Mouse (Mus musculus) ES-E14 (cell line): ENCODE data around the gene Ctsz. TPM values are rescaled to one million over a fixed set of nuclear protein-coding genes. Genes with fewer than 3 reads are reported as not detected.

ENCODE experiments used
- DNase-seq: peaks from one replicate; pipeline ENCODE4 v3.0.0-alpha.2; 2013; ENCODE audit warnings: low read depth, low spot score
- H3K27ac ChIP-seq: 2 replicates; pipeline ENCODE4 v1.5.1; 2012; ENCODE audit warnings: low read depth, mild to moderate bottlenecking, low read length, moderate library complexity, mixed read lengths; ENCODE audit not compliant: poor library complexity, insufficient read depth, severe bottlenecking
- H3K36me3 ChIP-seq: 2 replicates; pipeline ENCODE4 v1.6.1; 2012; ENCODE audit warnings: mild to moderate bottlenecking, low read length, moderate library complexity, mixed read lengths; ENCODE audit not compliant: control insufficient read depth, poor library complexity, insufficient read depth, severe bottlenecking
- H3K4me1 ChIP-seq, 2 experiments: fragments of 150-350 bp in 1 of 2; sonication (generic) in 1 of 2; 2 replicates each; pipeline ENCODE4 v1.6.1; 2012; ENCODE audit warnings: low read length in 2 of 2, mild to moderate bottlenecking in 1 of 2, mixed read lengths in 1 of 2; ENCODE audit not compliant: control insufficient read depth in 2 of 2, insufficient read depth in 2 of 2, poor library complexity in 1 of 2
- H3K4me3 ChIP-seq, 2 experiments: fragments of 150-350 bp in 1 of 2; sonication (generic) in 1 of 2; 2 replicates each; pipeline ENCODE4 v1.5.1; 2012; ENCODE audit warnings: low read length in 2 of 2, low read depth in 1 of 2, mild to moderate bottlenecking in 1 of 2, mixed read lengths in 1 of 2; ENCODE audit not compliant: insufficient read depth in 1 of 2, poor library complexity in 1 of 2, severe bottlenecking in 1 of 2
- H3K9ac ChIP-seq: 2 replicates; pipeline ENCODE4 v1.6.1; 2012; ENCODE audit warnings: low read depth, mild to moderate bottlenecking, low read length, mixed read lengths; ENCODE audit not compliant: poor library complexity, insufficient read depth, severe bottlenecking
- H3K9me3 ChIP-seq: fragments of 150-350 bp; sonication (generic); 2 replicates; pipeline ENCODE4 v1.6.1; 2012; ENCODE audit warnings: low read depth, mild to moderate bottlenecking, low read length; ENCODE audit not compliant: control insufficient read depth, insufficient read depth
- CHD2 ChIP-seq: IDR thresholded peaks from 2 replicates; pipeline ENCODE4 v1.6.1; 2014; ENCODE audit warnings: mild to moderate bottlenecking, low read depth, low read length, inconsistent platforms
- HCFC1 ChIP-seq: IDR thresholded peaks from 2 replicates; pipeline ENCODE4 v1.6.1; 2012; ENCODE audit warnings: low read length, inconsistent platforms, borderline replicate concordance; ENCODE audit not compliant: insufficient read depth
- MAFK ChIP-seq: IDR thresholded peaks from 2 replicates; pipeline ENCODE4 v1.6.1; 2014; ENCODE audit warnings: mild to moderate bottlenecking, low read depth, low read length, inconsistent platforms; ENCODE audit not compliant: insufficient read depth
- ZC3H11A ChIP-seq: IDR thresholded peaks from 2 replicates; pipeline ENCODE4 v1.6.1; 2012; ENCODE audit warnings: low read depth, mild to moderate bottlenecking, inconsistent platforms, low read length, borderline replicate concordance
- ZNF384 ChIP-seq: IDR thresholded peaks from 2 replicates; pipeline ENCODE4 v1.6.1; 2012; ENCODE audit warnings: low read depth, low read length, inconsistent platforms
- in situ Hi-C, 2 experiments: fragments of 600-800 bp; cut with MboI; formaldehyde crosslinking; loops; one replicate each; pipeline ENCODE4 v1.15.1; 2025; ENCODE audit warnings: low sequenced_read_pairs in 2 of 2, inconsistent platforms in 1 of 2; ENCODE audit not compliant: unreplicated experiment in 2 of 2
- total RNA-seq: library from RNA; depleted of rRNA; stranded (reverse); fragments of 300-350 nt; gene quantifications from 2 replicates; pipeline ENCODE4 v1.2.3, GENCODE M21; 2012

Ctsz gene
- total RNA-seq, 1 experiment, result 207 TPM

DNA sequence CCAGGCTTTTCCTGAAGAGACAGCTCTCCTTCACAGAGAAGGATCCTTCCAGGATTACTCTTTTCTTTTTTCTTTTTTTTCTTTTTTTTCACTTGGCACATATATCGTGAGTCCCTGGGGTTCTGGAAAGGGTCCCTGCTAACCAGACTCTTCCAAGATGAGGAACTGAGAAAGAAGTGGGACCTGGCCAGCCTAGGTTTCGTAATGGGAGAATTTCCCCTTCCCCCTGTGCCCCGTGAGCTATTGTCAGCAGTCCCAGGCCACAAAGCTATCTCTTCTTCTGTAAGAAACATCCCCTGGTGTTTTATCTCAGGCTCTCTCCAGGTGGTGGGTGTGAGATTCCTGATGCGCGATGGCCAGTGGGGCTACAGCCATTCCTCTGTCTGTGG lies 605 bp upstream of the Ctsz start:
- Histone ChIP-seq H3K9me3 (no peaks in the 10 kb centered on the region), H3K4me1 (peaks cover 0 to 19% of the 10 kb centered on the region in 2 experiments; a peak in 2 of 4 replicates), H3K27ac (no peak overlapping the region), H3K4me3 (no peak overlapping the region; a peak in 1 of 4 replicates), H3K9ac (no peak overlapping the region), H3K36me3 (peaks cover 15% of the 10 kb centered on the region)
- no peak for TF ChIP-seq CHD2
- TF ChIP-seq HCFC1, result no peak
- no peak for TF ChIP-seq ZC3H11A
- no peak for TF ChIP-seq MAFK
- TF ChIP-seq ZNF384, result no peak
- DNase-seq, result no peak
- in situ Hi-C loops, result no loop called here

- Histone ChIP-seq H3K36me3 (peaks cover 26% of the 10 kb centered on the region), H3K27ac (no peak overlapping the region)
- in situ Hi-C loops, result no loop called here
Measured at GRCm38 (mm10) chr2:174438181-174438580, 658 bp downstream of the Ctsz start.

GRCm38 (mm10) chr2:174437697-174437982 lies 1.2 kb downstream of the Ctsz start:
- Histone ChIP-seq H3K27ac (no peak overlapping the region), H3K9ac (no peak overlapping the region; the same call in 1 of the 2 replicates), H3K36me3 (peaks cover 29% of the 10 kb centered on the region), H3K4me1 (peaks cover 0 to 30% of the 10 kb centered on the region in 2 experiments; a peak in 2 of 4 replicates), H3K4me3 (peak overlapping the region in 1 of 2 experiments; percentile 71; a peak in 1 of 4 replicates), H3K9me3 (no peaks in the 10 kb centered on the region)
- DNase-seq, result no peak
- in situ Hi-C loops, result no loop called here
- TF ChIP-seq HCFC1 (no peak), ZNF384 (no peak), MAFK (no peak), CHD2 (no peak), ZC3H11A (no peak)

More at GRCm38 (mm10) chr2:174438181-174438580, 658 bp downstream of the Ctsz start:
- TF ChIP-seq HCFC1 (no peak), MAFK (no peak)
- DNase-seq, result no peak
- no peaks in the 10 kb centered on the region for H3K9me3 ChIP-seq
- H3K9ac ChIP-seq, result peak overlapping the region; percentile 68
- peaks cover 0 to 30% of the 10 kb centered on the region in 2 experiments; a peak in 2 of 4 replicates for H3K4me1 ChIP-seq
- peak overlapping the region; percentile 48 to 71 for H3K4me3 ChIP-seq

GRCm38 (mm10) chr2:174436916-174437696 lies 1.7 kb downstream of the Ctsz start:
- in situ Hi-C loops, result no loop called here
- no peak overlapping the region for H3K9ac ChIP-seq
- TF ChIP-seq MAFK (no peak), ZNF384 (no peak), HCFC1 (no peak), ZC3H11A (no peak), CHD2 (no peak)
- no peaks in the 10 kb centered on the region for H3K9me3 ChIP-seq
- no peak overlapping the region for H3K4me3 ChIP-seq
- peaks cover 33% of the 10 kb centered on the region for H3K36me3 ChIP-seq
- no peak overlapping the region; the same call in 1 of the 2 replicates for H3K27ac ChIP-seq
- H3K4me1 ChIP-seq, result peaks cover 0 to 30% of the 10 kb centered on the region in 2 experiments; a peak in 2 of 4 replicates
- no peak for DNase-seq
